Comparison of ENCODE assay signal across 8 mouse cellular contexts in the genomic region with DNA sequence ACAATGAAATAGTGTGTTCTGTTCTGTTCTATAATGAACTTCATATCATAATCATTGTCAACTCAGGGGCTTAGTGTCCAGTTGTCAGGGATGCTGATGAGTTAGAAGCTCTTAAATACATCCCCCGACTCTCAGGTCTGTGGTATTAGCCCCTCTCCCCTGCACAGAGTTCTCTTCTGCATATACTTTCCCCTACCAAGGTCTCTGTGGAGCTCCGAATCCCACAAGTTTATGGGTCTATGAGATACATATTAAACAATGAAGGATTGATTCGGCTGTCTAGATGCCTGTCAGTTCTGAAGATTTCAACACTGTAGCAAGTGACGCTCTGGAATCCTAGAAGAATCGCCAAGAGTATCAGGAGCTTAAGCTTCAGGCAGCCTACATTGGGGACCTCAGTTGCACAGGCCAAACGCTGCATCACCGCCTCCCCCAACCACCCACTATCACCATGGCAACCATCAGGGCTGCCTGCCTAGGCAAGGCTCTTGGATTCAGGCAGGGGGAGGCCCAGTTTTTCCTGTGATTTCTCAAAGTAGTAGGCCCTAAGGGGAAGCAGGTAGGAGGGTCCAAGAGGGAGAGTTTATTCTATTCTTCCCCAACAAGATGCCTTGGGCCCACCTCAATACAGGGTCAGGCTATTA.
DNase-seq lines count a peak whose midpoint lies in the region; ATAC-seq lines count a peak whose summit lies in the region.

No protein-coding gene starts in this region.

- ATAC-seq in granulocyte monocyte progenitor cell, adult 5-6 weeks (replicated peaks; ENCODE audit: poor library complexity, severe bottlenecking): no peak

- peak; percentile 26 for DNase-seq in Muller cell, postnatal 12 days (ENCODE audit: inconsistent ontology term)
- peak; percentile 82 to 88 for DNase-seq in cerebellum, postnatal 10 days
- DNase-seq in frontal cortex, postnatal 25 days (ENCODE audit: low spot score in 2 of 2): peak; percentile 62 to 65
- DNase-seq in left cerebral cortex, postnatal 10 days (ENCODE audit: extremely low spot score in 1 of 2, low spot score in 2 of 2): peak; percentile 77 to 80
- DNase-seq in retina, postnatal 1 day: peak; percentile 63
- no peak for DNase-seq in urinary bladder, postnatal 25 days (ENCODE audit: low spot score)
- no peak for DNase-seq in thymus, postnatal 0 days (ENCODE audit: low spot score)

- intact Hi-C loops in left cerebral cortex, postnatal 10 days (cut with DNase I): no loop called here

Comparison
In these comparisons a context has a peak if more than half of its experiments do, and no peak if none do; other contexts are left out.
1. DNase-seq: peak in Muller cell, postnatal 12 days (single experiment), cerebellum, postnatal 10 days (2 of 2), frontal cortex, postnatal 25 days (2 of 2), left cerebral cortex, postnatal 10 days (2 of 2) and retina, postnatal 1 day (single experiment); none in urinary bladder, postnatal 25 days (single experiment) and thymus, postnatal 0 days (single experiment).